Mouse (Mus musculus) liver, adult 2 months (tissue): ENCODE measurements at regions not wholly inside any gene's neighbourhood (a gene's known extent, or its start where the extent isn't known, plus 50 kb on each side); places are given as distances from the start of the nearest gene placed in this dataset.

Experiments
- CTCF ChIP-seq: fragments of 200-500 bp; IDR thresholded peaks from 2 replicates; pipeline ENCODE4 v1.5.1; 2011; ENCODE audit warnings: low read depth, low read length, control low read depth
- POLR2A ChIP-seq: fragments of 200-500 bp; IDR thresholded peaks from 2 replicates; pipeline ENCODE4 v1.6.1; 2011; ENCODE audit warnings: low read length, control low read depth; ENCODE audit not compliant: insufficient read depth; ENCODE audit errors: extremely low read depth

DNA sequence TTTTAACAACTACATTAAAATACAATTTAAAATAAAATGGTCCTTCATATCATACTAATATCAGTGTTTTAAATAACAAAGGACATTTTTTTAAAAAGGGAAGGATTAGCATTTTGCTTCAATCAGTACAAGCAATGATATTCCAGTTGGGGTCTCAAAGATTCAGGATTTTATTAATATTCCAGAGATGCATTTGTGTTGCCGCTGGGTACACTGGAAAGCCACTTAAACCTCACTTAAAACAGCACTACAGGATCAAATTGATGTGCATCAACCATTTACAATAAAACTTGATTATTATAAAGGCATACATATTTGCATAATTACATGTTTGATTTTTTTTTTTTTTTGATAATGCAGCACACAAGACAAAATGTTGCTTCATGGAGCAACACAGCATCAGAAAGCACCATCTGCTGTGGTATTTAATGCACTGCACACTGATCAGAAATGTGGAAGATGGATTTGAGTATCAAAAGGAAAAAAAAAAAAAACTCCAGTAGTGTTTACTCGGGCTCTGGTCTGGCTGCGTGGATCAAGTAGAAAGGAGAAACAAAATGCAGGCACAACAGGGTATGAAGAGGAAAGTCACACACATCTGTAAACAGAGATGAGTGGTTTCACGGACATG lies 558.6 kb upstream of the Ptbp2 start:
- TF ChIP-seq POLR2A (no peak), CTCF (no peak)
